12 mouse cellular contexts compared by ENCODE assay signal in genomic region chr19:43943076-43943475, GRCm38 (mm10). TPM values are rescaled to one million over a fixed set of nuclear protein-coding genes. Genes with fewer than 3 reads are reported as not detected.
"Had no signal": no experiment of that assay in that cellular context is flagged by ENCODE, and none has a peak within 500 bp of the region (broad histone marks: within the 10 kb centered on the region; RNA-seq: fewer than 3 reads in every experiment).

No protein-coding gene starts in this region.

- H3K27ac ChIP-seq: liver, embryonic 15.5 days; midbrain, embryonic 13.5 days; neural tube, embryonic 15.5 days had no signal

- H3K36me3 ChIP-seq: liver, embryonic 15.5 days; midbrain, embryonic 13.5 days; neural tube, embryonic 15.5 days had no signal

- H3K9me3 ChIP-seq: liver, embryonic 15.5 days; midbrain, embryonic 13.5 days; neural tube, embryonic 15.5 days had no signal

- DNase-seq: left cerebral cortex, postnatal 4 days; lung, adult 2 months; lung, postnatal 36 days; right cerebral cortex, adult 18-20 months; right cerebral cortex, postnatal 25 days; thymus, postnatal 36 days had no signal

- H3K4me3 ChIP-seq: liver, embryonic 15.5 days; midbrain, embryonic 13.5 days; myocyte; neural tube, embryonic 15.5 days had no signal

- H3K9ac ChIP-seq: liver, embryonic 15.5 days; midbrain, embryonic 13.5 days; neural tube, embryonic 15.5 days had no signal

- H3K4me2 ChIP-seq: liver, embryonic 11.5 days; liver, embryonic 15.5 days; midbrain, embryonic 13.5 days; neural tube, embryonic 15.5 days had no signal

- H3K27me3 ChIP-seq: neural tube, embryonic 15.5 days had no signal

- ATAC-seq: lung, postnatal 0 days; midbrain, embryonic 13.5 days had no signal

RNA-seq across cellular contexts. Expression of gene Cpn1, which starts 43.3 kb away (rescaled TPM):
- polyA plus RNA-seq: myocyte had no signal
